Mouse (Mus musculus) thymus, adult 2 months (tissue): ENCODE results near the gene Gm28035. TPM values are rescaled to one million over a fixed set of nuclear protein-coding genes. Genes with fewer than 3 reads are reported as not detected.

ENCODE experiments used
- DNase-seq: peaks from one replicate; pipeline ENCODE4 v3.0.0; 2021
- H3K27ac ChIP-seq: fragments of 200-500 bp; 2 replicates; pipeline ENCODE4 v1.5.1; 2012; ENCODE audit warnings: low read length, control low read depth; ENCODE audit not compliant: control insufficient read depth, insufficient read depth
- H3K27me3 ChIP-seq: fragments of 200-500 bp; 2 replicates; pipeline ENCODE4 v1.6.1; 2012; ENCODE audit warnings: mild to moderate bottlenecking, low read length, moderate library complexity, mixed read lengths; ENCODE audit not compliant: control insufficient read depth, insufficient read depth
- H3K36me3 ChIP-seq: fragments of 200-500 bp; 2 replicates; pipeline ENCODE4 v1.6.1; 2012; ENCODE audit warnings: mild to moderate bottlenecking, low read length, moderate library complexity; ENCODE audit not compliant: control insufficient read depth, insufficient read depth
- H3K4me1 ChIP-seq: fragments of 200-500 bp; replicated peaks from 2 replicates; pipeline ENCODE4 v1.6.1; 2012; ENCODE audit warnings: low read length; ENCODE audit not compliant: control insufficient read depth, insufficient read depth
- H3K4me3 ChIP-seq: fragments of 200-500 bp; 2 replicates; pipeline ENCODE4 v1.5.1; 2012; ENCODE audit warnings: mild to moderate bottlenecking, low read length, control low read depth, moderate library complexity; ENCODE audit not compliant: control insufficient read depth, insufficient read depth
- CTCF ChIP-seq: fragments of 200-500 bp; IDR thresholded peaks from 2 replicates; pipeline ENCODE4 v1.5.1; 2012; ENCODE audit warnings: mild to moderate bottlenecking, control low read depth, low read length, moderate library complexity, borderline replicate concordance; ENCODE audit not compliant: control insufficient read depth, poor library complexity, insufficient read depth; ENCODE audit errors: extremely low read depth
- POLR2A ChIP-seq: fragments of 200-500 bp; IDR thresholded peaks from 2 replicates; pipeline ENCODE4 v1.6.1; 2012; ENCODE audit warnings: mild to moderate bottlenecking, low read length, control low read depth, moderate library complexity; ENCODE audit not compliant: control insufficient read depth, poor library complexity, insufficient read depth; ENCODE audit errors: extremely low read depth
- WGBS: fragments of 180-500 bp; shearing (Covaris S2); methylation state at CpG from one replicate; pipeline ENCODE4 v1.1.7; 2018; 5-methylcytosine and 5-hydroxymethylcytosine counted together
- polyA plus RNA-seq: library from polyadenylated mRNA; depleted of rRNA; stranded (reverse); fragments of >200 nt; gene quantifications from 2 replicates; pipeline ENCODE4 v1.2.3, GENCODE M21; 2012; rRNA removed

Gm28035 gene
- polyA plus RNA-seq: 14.8 and 15.5 TPM in 2 replicates

GRCm38 (mm10) chr2:30240267-30240666 lies at the start of gene Gm28035:
Gene Gm28035 (plus strand): TSS chr2:30240567.
- no peak for TF ChIP-seq POLR2A
- TF ChIP-seq CTCF: no peak
- H3K4me1 ChIP-seq: peaks cover 44% of the 10 kb centered on the region
- H3K36me3 ChIP-seq: peaks cover 25% of the 10 kb centered on the region
- 90% methylated on average over 2 of the region's 2 CpGs for WGBS
- no peak within 1 kb of the TSS for H3K27ac ChIP-seq
- no peak within 1 kb of the TSS for H3K4me3 ChIP-seq
- H3K27me3 ChIP-seq: no peaks in the 10 kb centered on the region
- DNase-seq: no peak

- no peaks in the 10 kb centered on the region for H3K4me1 ChIP-seq
- TF ChIP-seq CTCF (no peak), POLR2A (no peak)
- no peak overlapping the region for H3K27ac ChIP-seq
- 96% methylated on average over 12 of the region's 12 CpGs for WGBS
- no peak for DNase-seq
- no peak overlapping the region for H3K4me3 ChIP-seq
- no peaks in the 10 kb centered on the region for H3K27me3 ChIP-seq
- H3K36me3 ChIP-seq: no peaks in the 10 kb centered on the region
Measured at GRCm38 (mm10) chr2:30191790-30192580, 48.4 kb upstream of the Gm28035 start.

- TF ChIP-seq POLR2A (no peak), CTCF (no peak)
- no peak for DNase-seq
- Histone ChIP-seq H3K36me3 (no peaks in the 10 kb centered on the region), H3K4me3 (no peak overlapping the region), H3K4me1 (no peaks in the 10 kb centered on the region), H3K27me3 (no peaks in the 10 kb centered on the region), H3K27ac (no peak overlapping the region)
- WGBS: 93% methylated on average over 3 of the region's 3 CpGs
Measured at GRCm38 (mm10) chr2:30194656-30195055, 45.7 kb upstream of the Gm28035 start.

GRCm38 (mm10) chr2:30198021-30198420 lies 42.3 kb upstream of the Gm28035 start:
- no peak for DNase-seq
- no peaks in the 10 kb centered on the region for H3K4me1 ChIP-seq
- 95% methylated on average over 4 of the region's 4 CpGs for WGBS
- no peaks in the 10 kb centered on the region for H3K36me3 ChIP-seq
- H3K4me3 ChIP-seq: no peak overlapping the region
- H3K27me3 ChIP-seq: no peaks in the 10 kb centered on the region
- H3K27ac ChIP-seq: no peak overlapping the region
- no peak for TF ChIP-seq POLR2A
- TF ChIP-seq CTCF: no peak

- Histone ChIP-seq H3K36me3 (no peaks in the 10 kb centered on the region), H3K27ac (no peak overlapping the region), H3K4me1 (peaks cover 4% of the 10 kb centered on the region), H3K27me3 (no peaks in the 10 kb centered on the region), H3K4me3 (no peak overlapping the region)
- WGBS: 92% methylated on average over 1 of the region's 1 CpGs
- no peak for DNase-seq
- TF ChIP-seq CTCF: no peak
- no peak for TF ChIP-seq POLR2A
Measured at GRCm38 (mm10) chr2:30199984-30200383, 40.4 kb upstream of the Gm28035 start.

GRCm38 (mm10) chr2:30200388-30200925 lies 39.9 kb upstream of the Gm28035 start:
- H3K27ac ChIP-seq: no peak overlapping the region
- 92% methylated on average over 5 of the region's 5 CpGs for WGBS
- no peaks in the 10 kb centered on the region for H3K36me3 ChIP-seq
- TF ChIP-seq POLR2A: no peak
- TF ChIP-seq CTCF: no peak
- peaks cover 7% of the 10 kb centered on the region for H3K4me1 ChIP-seq
- DNase-seq: no peak
- H3K4me3 ChIP-seq: no peak overlapping the region
- H3K27me3 ChIP-seq: no peaks in the 10 kb centered on the region

- no peak overlapping the region for H3K4me3 ChIP-seq
- peak; percentile 37 for DNase-seq
- H3K4me1 ChIP-seq: peaks cover 14% of the 10 kb centered on the region
- TF ChIP-seq POLR2A: no peak
- no peak overlapping the region for H3K27ac ChIP-seq
- H3K36me3 ChIP-seq: no peaks in the 10 kb centered on the region
- WGBS: 87% methylated on average over 7 of the region's 7 CpGs
- no peaks in the 10 kb centered on the region for H3K27me3 ChIP-seq
Measured at GRCm38 (mm10) chr2:30203439-30203838, 36.9 kb upstream of the Gm28035 start.
